Mouse (Mus musculus) G1E (cell line): ENCODE results near the gene Atg10. TPM values are rescaled to one million over a fixed set of nuclear protein-coding genes. Genes with fewer than 3 reads are reported as not detected.
A peak's percentile ranks its signal among the peaks of the same experiment; 100 is the strongest.

Experiments
- ATAC-seq: 2 replicates; pipeline ENCODE4 v1.8.0; 2016; ENCODE audit warnings: mild to moderate bottlenecking; ENCODE audit not compliant: insufficient number of reproducible peaks, poor library complexity, low FRiP score, severe bottlenecking; ENCODE audit errors: extremely low read depth
- DNase-seq: peaks from one replicate; pipeline ENCODE4 v3.0.0; 2012; ENCODE audit warnings: low spot score
- H3K27me3 ChIP-seq: 2 replicates; pipeline ENCODE4 v1.6.1; 2012; ENCODE audit warnings: mild to moderate bottlenecking, low read length, inconsistent platforms; ENCODE audit not compliant: insufficient read depth
- H3K36me3 ChIP-seq: replicated peaks from 2 replicates; pipeline ENCODE3; 2012; ENCODE audit warnings: mild to moderate bottlenecking, inconsistent platforms
- H3K4me1 ChIP-seq: 2 replicates; pipeline ENCODE4 v1.6.1; 2012; ENCODE audit warnings: low read depth, low read length, inconsistent platforms, mixed read lengths; ENCODE audit not compliant: insufficient read depth
- H3K4me3 ChIP-seq: 2 replicates; pipeline ENCODE4 v1.5.1; 2012; ENCODE audit warnings: low read depth, mild to moderate bottlenecking, inconsistent platforms, low read length, moderate library complexity, mixed read lengths
- H3K9me3 ChIP-seq: replicated peaks from 2 replicates; pipeline ENCODE4 v1.6.1; 2012; ENCODE audit warnings: inconsistent platforms
- CTCF ChIP-seq: IDR thresholded peaks from 2 replicates; pipeline ENCODE4 v1.5.1; 2012; ENCODE audit warnings: low read depth, low read length, inconsistent platforms, mixed read lengths
- GATA1 ChIP-seq: IDR thresholded peaks from 2 replicates; pipeline ENCODE4 v1.6.1; 2012; ENCODE audit warnings: borderline replicate concordance, low read length, inconsistent platforms, mixed read lengths
- GATA2 ChIP-seq: IDR thresholded peaks from 2 replicates; pipeline ENCODE4 v1.6.1; 2012; ENCODE audit warnings: low read depth, low read length, inconsistent platforms, borderline replicate concordance
- POLR2AphosphoS5 ChIP-seq: IDR thresholded peaks from 2 replicates; pipeline ENCODE4 v1.6.1; 2012; ENCODE audit warnings: low read depth, low read length, inconsistent platforms; ENCODE audit not compliant: insufficient replicate concordance
- TAL1 ChIP-seq: conservative IDR thresholded peaks from 2 replicates; pipeline ENCODE4 v1.6.1; 2012; ENCODE audit warnings: low read depth, low read length, inconsistent platforms, mixed read lengths
- polyA plus RNA-seq: library from polyadenylated mRNA; stranded (reverse); fragments of >175 nt; gene quantifications from 2 replicates; pipeline ENCODE4 v1.2.3, GENCODE M21; 2012
- total RNA-seq, 2 experiments: library from RNA; stranded (forward) in 1 of 2; stranded (reverse) in 1 of 2; fragments of 200-1000 nt in 1 of 2; fragments of >200 nt in 1 of 2; fragmentation: Nextera tagmentation in 1 of 2; gene quantifications; 2 replicates each; pipeline ENCODE4 v1.2.3; 2014 to 2017

Atg10 gene
- total and polyA plus RNA-seq, 3 experiments = 0.28 to 23.3 (median 10.1) TPM

DNA sequence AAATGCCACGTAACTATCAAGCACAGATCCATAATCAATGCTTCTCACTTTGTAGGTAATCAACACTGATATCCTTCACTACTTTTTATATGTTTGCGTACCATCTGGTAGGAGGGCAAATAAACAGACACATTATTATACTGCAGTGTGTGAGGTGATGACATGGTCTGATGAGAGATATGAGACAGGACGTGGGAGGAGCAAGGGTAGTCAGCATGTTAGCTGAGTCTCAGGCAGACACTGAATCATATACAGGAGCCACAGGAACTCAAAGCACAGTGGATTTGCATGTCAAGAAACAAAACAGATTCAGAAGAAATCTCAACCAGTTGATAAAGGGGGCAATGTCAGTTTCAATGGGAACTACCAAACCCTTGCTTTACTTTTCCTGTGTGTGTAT is 185.7 kb downstream of the Atg10 start:
- no peaks in the 10 kb centered on the region; the same call in 1 of the 2 replicates for H3K4me1 ChIP-seq
- H3K4me3 ChIP-seq = no peak overlapping the region
- DNase-seq (no peak), ATAC-seq (no peak)
- no peaks in the 10 kb centered on the region for H3K9me3 ChIP-seq
- H3K27me3 ChIP-seq = no peaks in the 10 kb centered on the region
- TF ChIP-seq POLR2AphosphoS5 (no peak), CTCF (no peak), GATA2 (no peak), TAL1 (no peak)
- H3K36me3 ChIP-seq = no peaks in the 10 kb centered on the region

GRCm38 (mm10) chr13:91037405-91037804 is 186.4 kb downstream of the Atg10 start:
- no peaks in the 10 kb centered on the region; the same call in 1 of the 2 replicates for H3K4me1 ChIP-seq
- no peak overlapping the region for H3K4me3 ChIP-seq
- no peaks in the 10 kb centered on the region for H3K9me3 ChIP-seq
- H3K27me3 ChIP-seq = no peaks in the 10 kb centered on the region
- TF ChIP-seq GATA2 (no peak), CTCF (no peak), POLR2AphosphoS5 (no peak), TAL1 (no peak), GATA1 (no peak)
- DNase-seq (no peak), ATAC-seq (no peak)
- no peaks in the 10 kb centered on the region for H3K36me3 ChIP-seq

- Histone ChIP-seq H3K9me3 (no peaks in the 10 kb centered on the region), H3K4me3 (no peak overlapping the region), H3K4me1 (no peaks in the 10 kb centered on the region; the same call in 1 of the 2 replicates), H3K36me3 (no peaks in the 10 kb centered on the region), H3K27me3 (no peaks in the 10 kb centered on the region)
- TF ChIP-seq CTCF (no peak), GATA1 (no peak), POLR2AphosphoS5 (no peak), GATA2 (no peak), TAL1 (no peak)
- DNase-seq (no peak), ATAC-seq (no peak)
Observed at GRCm38 (mm10) chr13:91031836-91032235, 191.9 kb downstream of the Atg10 start.

GRCm38 (mm10) chr13:91023447-91023846 is 200.3 kb downstream of the Atg10 start:
- DNase-seq (no peak), ATAC-seq (no peak)
- H3K36me3 ChIP-seq = no peaks in the 10 kb centered on the region
- no peaks in the 10 kb centered on the region for H3K9me3 ChIP-seq
- H3K4me3 ChIP-seq = no peak overlapping the region
- H3K27me3 ChIP-seq = no peaks in the 10 kb centered on the region
- no peaks in the 10 kb centered on the region for H3K4me1 ChIP-seq
- TF ChIP-seq CTCF = no peak
- no peak for TF ChIP-seq TAL1
- TF ChIP-seq POLR2AphosphoS5 = no peak
- TF ChIP-seq GATA1 = no peak
- TF ChIP-seq GATA2 = no peak

- H3K4me3 ChIP-seq = no peak overlapping the region
- no peak for ATAC-seq
- no peaks in the 10 kb centered on the region for H3K9me3 ChIP-seq
- no peak for DNase-seq
- H3K4me1 ChIP-seq = no peaks in the 10 kb centered on the region
- H3K27me3 ChIP-seq = no peaks in the 10 kb centered on the region
- TF ChIP-seq GATA2 (no peak), CTCF (no peak), GATA1 (no peak), POLR2AphosphoS5 (no peak), TAL1 (no peak)
- no peaks in the 10 kb centered on the region for H3K36me3 ChIP-seq
Observed at GRCm38 (mm10) chr13:91011851-91012250, 211.9 kb downstream of the Atg10 start.

DNA sequence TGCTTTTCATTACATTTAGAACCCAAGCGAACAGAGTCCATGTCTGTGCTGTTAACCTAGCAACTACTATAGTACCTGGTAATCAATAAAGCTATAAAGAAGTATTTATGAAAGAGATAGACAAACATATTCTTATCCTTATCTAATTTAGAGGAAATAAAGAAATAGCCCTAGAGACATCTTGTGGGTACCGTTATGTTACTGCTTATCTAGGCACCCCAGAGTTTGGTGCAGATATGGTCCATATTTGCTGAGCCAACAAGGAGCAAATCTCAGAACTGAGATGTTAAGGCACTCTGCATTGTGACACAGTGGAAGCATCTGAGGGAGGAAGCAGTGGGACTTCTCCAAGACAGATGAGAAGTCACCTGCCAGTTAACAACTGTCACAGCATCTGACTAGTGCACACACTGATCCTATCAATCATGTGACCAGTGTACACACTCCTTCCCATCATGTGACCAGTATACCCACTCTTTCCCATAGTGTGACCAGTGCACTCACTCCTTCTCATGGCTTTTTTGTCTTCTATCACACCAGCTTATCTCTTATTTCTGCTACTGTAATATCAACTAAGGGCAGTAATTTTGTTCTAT is 228.6 kb downstream of the Atg10 start:
- H3K9me3 ChIP-seq = no peaks in the 10 kb centered on the region
- DNase-seq (no peak), ATAC-seq (peak; percentile 54)
- TF ChIP-seq GATA2 = no peak
- no peak for TF ChIP-seq CTCF
- H3K4me3 ChIP-seq = no peak overlapping the region
- H3K27me3 ChIP-seq = no peaks in the 10 kb centered on the region; the same call in 1 of the 2 replicates
- peaks cover 6% of the 10 kb centered on the region for H3K4me1 ChIP-seq
- no peaks in the 10 kb centered on the region for H3K36me3 ChIP-seq

GRCm38 (mm10) chr13:90993602-90994001 is 230.2 kb downstream of the Atg10 start:
- no peaks in the 10 kb centered on the region; the same call in 1 of the 2 replicates for H3K27me3 ChIP-seq
- TF ChIP-seq GATA1 = no peak
- TF ChIP-seq TAL1 = no peak
- TF ChIP-seq GATA2 = no peak
- no peak for TF ChIP-seq CTCF
- no peak for TF ChIP-seq POLR2AphosphoS5
- no peaks in the 10 kb centered on the region for H3K36me3 ChIP-seq
- no peaks in the 10 kb centered on the region for H3K9me3 ChIP-seq
- DNase-seq (no peak), ATAC-seq (no peak)
- peaks cover 6% of the 10 kb centered on the region for H3K4me1 ChIP-seq
- no peak overlapping the region for H3K4me3 ChIP-seq
